Mouse (Mus musculus): ENCODE measurements around the gene Tmem38b. TPM values are rescaled to one million over a fixed set of nuclear protein-coding genes. Genes with fewer than 3 reads are reported as not detected.
"Not testable (repeated sequence)": the region's sequence is repeated elsewhere in the genome, so short reads cannot be mapped to it uniquely, and the experiment has no call there.

Tmem38b gene
- polyA plus RNA-seq, 1 experiment from 2014 or later, result 7.6 TPM

DNA sequence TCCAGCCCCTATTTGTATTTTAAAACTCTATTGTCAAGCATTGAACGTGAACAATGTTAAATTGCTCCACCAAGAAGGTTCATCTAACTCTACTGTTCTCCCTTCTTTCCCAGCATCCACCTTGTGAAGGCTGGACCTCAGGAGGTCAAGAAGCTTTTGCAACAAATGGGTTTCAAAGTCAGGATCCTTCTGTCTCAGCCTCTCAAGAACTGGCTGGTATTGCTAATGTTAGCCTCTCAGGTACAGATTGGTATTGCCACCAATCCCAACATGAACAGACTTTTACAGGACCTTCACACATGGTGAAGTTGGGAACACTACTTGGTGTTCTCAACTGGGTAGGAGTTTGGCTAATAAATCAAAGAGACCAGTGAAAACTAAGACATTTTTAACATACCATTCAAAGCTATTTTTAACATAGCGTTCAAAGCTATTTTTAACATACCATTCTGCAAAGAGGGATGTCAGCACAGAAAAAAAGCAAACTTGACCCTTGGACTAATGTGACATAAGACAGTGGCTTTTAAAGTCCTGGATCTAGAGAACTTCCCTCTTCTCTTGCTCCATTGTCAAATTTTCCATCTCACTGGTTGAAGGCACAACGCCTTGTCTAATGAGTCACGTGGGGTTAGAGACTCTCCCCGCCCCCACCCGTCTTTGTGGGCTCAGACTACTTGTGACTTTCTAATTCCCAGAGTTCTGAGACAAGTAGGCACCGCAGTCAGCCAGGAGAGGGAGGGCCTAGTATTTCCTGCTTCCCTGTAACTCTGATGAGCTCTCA lies 26.8 kb upstream of the Tmem38b start:
- 67% methylated on average over 7 of the region's 7 CpGs for WGBS
- Histone ChIP-seq H3K9me3 (peaks cover 3% of the 10 kb centered on the region; the same call in 1 of the 2 replicates), H3K27me3 (peaks cover 5% of the 10 kb centered on the region; the same call in 1 of the 2 replicates), H3K27ac (no peak overlapping the region), H3K4me3 (replicated peaks) (no peak overlapping the region), H3K4me1 (replicated peaks) (0 out of 2 replicates have a peak, but pooled peaks cover 2% of the 10 kb centered on the region), H3K9ac (replicated peaks) (no peak overlapping the region), H3K36me3 (no peaks in the 10 kb centered on the region), H3K4me2 (no peak overlapping the region)
- no peak for ATAC-seq (ENCODE audit: insufficient number of reproducible peaks, insufficient read depth, low FRiP score, low TSS enrichment, low read depth)

GRCm38 (mm10) chr4:53799753-53800152 lies 26.1 kb upstream of the Tmem38b start:
- Histone ChIP-seq H3K27ac (no peak overlapping the region), H3K9me3 (peaks cover 6% of the 10 kb centered on the region; the same call in 1 of the 2 replicates), H3K4me3 (replicated peaks) (no peak overlapping the region), H3K36me3 (no peaks in the 10 kb centered on the region), H3K9ac (replicated peaks) (no peak overlapping the region), H3K27me3 (peaks cover 5% of the 10 kb centered on the region; the same call in 1 of the 2 replicates), H3K4me2 (no peak overlapping the region), H3K4me1 (replicated peaks) (0 out of 2 replicates have a peak, but pooled peaks cover 2% of the 10 kb centered on the region)
- 58% methylated on average over 1 of the region's 1 CpGs for WGBS
- no peak for ATAC-seq (ENCODE audit: insufficient number of reproducible peaks, insufficient read depth, low FRiP score, low TSS enrichment, low read depth)

DNA sequence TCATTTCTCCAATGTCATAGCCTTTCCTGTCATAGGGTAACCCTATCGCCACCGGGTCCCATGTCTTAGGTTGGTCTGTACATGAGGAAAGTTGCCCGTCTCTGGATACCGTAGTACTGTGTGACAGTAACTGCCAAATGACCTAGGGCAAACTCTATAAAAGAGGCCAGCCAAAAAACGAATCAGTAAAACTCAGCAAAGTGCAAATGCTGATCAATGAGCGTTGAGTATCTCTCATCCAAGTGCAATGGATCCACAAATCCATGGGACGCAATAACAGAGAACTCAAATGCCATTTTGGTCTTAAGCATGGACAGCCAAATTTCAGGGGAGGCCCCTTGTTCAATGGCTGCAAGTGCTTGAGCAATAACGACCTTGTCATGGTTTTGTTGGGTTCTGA lies 22.2 kb upstream of the Tmem38b start:
- not testable (repeated sequence) for H3K9me3 ChIP-seq; ATAC-seq (ENCODE audit: insufficient number of reproducible peaks, insufficient read depth, low FRiP score, low TSS enrichment, low read depth); H3K9ac ChIP-seq (replicated peaks); H3K4me1 ChIP-seq (replicated peaks); H3K36me3 ChIP-seq; H3K27ac ChIP-seq; H3K27me3 ChIP-seq; H3K4me2 ChIP-seq; H3K4me3 ChIP-seq (replicated peaks)
- WGBS, result 94% methylated on average over 8 of the region's 8 CpGs

GRCm38 (mm10) chr4:53806428-53806827 lies 19.4 kb upstream of the Tmem38b start:
- H3K36me3 ChIP-seq; H3K9me3 ChIP-seq; H3K4me1 ChIP-seq (replicated peaks); H3K27ac ChIP-seq; H3K9ac ChIP-seq (replicated peaks); H3K4me3 ChIP-seq (replicated peaks); H3K4me2 ChIP-seq; H3K27me3 ChIP-seq; ATAC-seq (ENCODE audit: insufficient number of reproducible peaks, insufficient read depth, low FRiP score, low TSS enrichment, low read depth): not testable (repeated sequence)
- WGBS, result 77% methylated on average over 6 of the region's 6 CpGs

DNA sequence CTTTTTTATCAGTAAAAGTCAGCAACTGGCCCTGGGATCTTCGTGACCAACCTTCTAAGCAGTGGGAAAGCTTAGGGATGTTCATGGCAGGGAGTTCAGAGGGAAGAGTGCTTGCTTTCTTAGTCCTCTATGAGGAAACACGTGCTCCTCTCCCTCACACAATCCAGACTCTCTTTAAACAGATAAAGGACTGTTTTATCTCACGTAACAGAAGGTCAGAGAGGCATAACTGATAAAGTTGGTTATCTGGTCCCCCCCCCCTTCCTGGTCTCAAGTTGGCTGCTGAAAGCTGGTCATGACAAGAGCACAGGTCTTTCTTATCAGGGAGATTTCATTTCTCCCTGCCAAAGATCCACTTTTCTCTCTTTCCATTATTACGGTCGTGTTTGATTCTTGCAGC lies 7.5 kb upstream of the Tmem38b start:
- no peak overlapping the region for H3K4me2 ChIP-seq
- no peak overlapping the region for H3K4me3 ChIP-seq (replicated peaks)
- no peaks in the 10 kb centered on the region for H3K36me3 ChIP-seq
- H3K9me3 ChIP-seq, result no peaks in the 10 kb centered on the region
- no peaks in the 10 kb centered on the region for H3K4me1 ChIP-seq (replicated peaks)
- no peak overlapping the region for H3K9ac ChIP-seq (replicated peaks)
- no peaks in the 10 kb centered on the region for H3K27me3 ChIP-seq
- 73% methylated on average over 5 of the region's 5 CpGs for WGBS
- no peak for ATAC-seq (ENCODE audit: insufficient number of reproducible peaks, insufficient read depth, low FRiP score, low TSS enrichment, low read depth)
- no peak overlapping the region for H3K27ac ChIP-seq

- Histone ChIP-seq H3K4me1 (replicated peaks) (0 out of 2 replicates have a peak, but pooled peaks cover 5% of the 10 kb centered on the region), H3K27me3 (no peaks in the 10 kb centered on the region), H3K4me3 (replicated peaks) (no peak overlapping the region), H3K36me3 (no peaks in the 10 kb centered on the region), H3K9ac (replicated peaks) (no peak overlapping the region), H3K27ac (no peak overlapping the region), H3K9me3 (no peaks in the 10 kb centered on the region), H3K4me2 (no peak overlapping the region)
- no peak for ATAC-seq (ENCODE audit: insufficient number of reproducible peaks, insufficient read depth, low FRiP score, low TSS enrichment, low read depth)
- 68% methylated on average over 6 of the region's 6 CpGs for WGBS
Observed at GRCm38 (mm10) chr4:53823697-53824096, 2.1 kb upstream of the Tmem38b start.

- H3K4me1 ChIP-seq (replicated peaks), result 0 out of 2 replicates have a peak, but pooled peaks cover 5% of the 10 kb centered on the region
- no peak for ATAC-seq (ENCODE audit: insufficient number of reproducible peaks, insufficient read depth, low FRiP score, low TSS enrichment, low read depth)
- no peaks in the 10 kb centered on the region for H3K27me3 ChIP-seq
- no peak overlapping the region for H3K4me3 ChIP-seq (replicated peaks)
- H3K9ac ChIP-seq (replicated peaks), result no peak overlapping the region
- H3K27ac ChIP-seq, result no peak overlapping the region
- H3K36me3 ChIP-seq, result no peaks in the 10 kb centered on the region
- H3K9me3 ChIP-seq, result no peaks in the 10 kb centered on the region
- H3K4me2 ChIP-seq, result no peak overlapping the region
- WGBS, result 46% methylated on average over 4 of the region's 4 CpGs
Observed at GRCm38 (mm10) chr4:53824831-53825230, 1.0 kb upstream of the Tmem38b start.

- Histone ChIP-seq H3K36me3 (no peaks in the 10 kb centered on the region), H3K9ac (replicated peaks) (peak overlapping the region; percentile 73; the same call in 1 of the 2 replicates), H3K4me3 (replicated peaks) (peak overlapping the region; percentile 83), H3K4me1 (replicated peaks) (0 out of 2 replicates have a peak, but pooled peaks cover 5% of the 10 kb centered on the region), H3K9me3 (no peaks in the 10 kb centered on the region), H3K4me2 (peak overlapping the region; percentile 62), H3K27me3 (no peaks in the 10 kb centered on the region), H3K27ac (no peak overlapping the region)
- WGBS, result 18% methylated on average over 11 of the region's 11 CpGs
- ATAC-seq (ENCODE audit: insufficient number of reproducible peaks, insufficient read depth, low FRiP score, low TSS enrichment, low read depth), result no peak
Observed at GRCm38 (mm10) chr4:53826641-53827248, 900 bp downstream of the Tmem38b start.

DNA sequence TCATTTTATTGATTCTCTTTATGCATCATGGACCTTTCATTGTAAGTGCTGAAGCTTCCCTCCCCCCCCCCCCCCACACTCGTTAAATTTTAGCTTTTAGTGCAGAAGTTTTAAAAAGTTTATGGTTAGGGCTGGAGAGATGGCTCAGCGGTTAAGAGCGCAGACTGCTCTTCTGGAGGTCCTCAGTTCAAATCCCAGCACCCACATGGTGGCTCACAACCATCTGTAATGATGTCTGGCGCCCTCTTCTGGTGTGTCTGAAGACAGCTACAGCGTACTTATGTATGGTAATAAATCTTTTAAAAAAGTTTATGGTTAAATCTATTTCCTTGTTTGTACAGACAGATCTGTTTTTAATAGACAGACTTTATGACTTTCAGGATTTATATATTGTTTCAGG lies 2.0 kb downstream of the Tmem38b start:
- H3K4me3 ChIP-seq (replicated peaks), result no peak overlapping the region
- H3K9ac ChIP-seq (replicated peaks), result no peak overlapping the region
- ATAC-seq (ENCODE audit: insufficient number of reproducible peaks, insufficient read depth, low FRiP score, low TSS enrichment, low read depth), result no peak
- no peaks in the 10 kb centered on the region for H3K27me3 ChIP-seq
- no peak overlapping the region for H3K27ac ChIP-seq
- no peaks in the 10 kb centered on the region for H3K9me3 ChIP-seq
- 73% methylated on average over 5 of the region's 5 CpGs for WGBS
- no peak overlapping the region for H3K4me2 ChIP-seq
- 0 out of 2 replicates have a peak, but pooled peaks cover 5% of the 10 kb centered on the region for H3K4me1 ChIP-seq (replicated peaks)
- no peaks in the 10 kb centered on the region for H3K36me3 ChIP-seq

DNA sequence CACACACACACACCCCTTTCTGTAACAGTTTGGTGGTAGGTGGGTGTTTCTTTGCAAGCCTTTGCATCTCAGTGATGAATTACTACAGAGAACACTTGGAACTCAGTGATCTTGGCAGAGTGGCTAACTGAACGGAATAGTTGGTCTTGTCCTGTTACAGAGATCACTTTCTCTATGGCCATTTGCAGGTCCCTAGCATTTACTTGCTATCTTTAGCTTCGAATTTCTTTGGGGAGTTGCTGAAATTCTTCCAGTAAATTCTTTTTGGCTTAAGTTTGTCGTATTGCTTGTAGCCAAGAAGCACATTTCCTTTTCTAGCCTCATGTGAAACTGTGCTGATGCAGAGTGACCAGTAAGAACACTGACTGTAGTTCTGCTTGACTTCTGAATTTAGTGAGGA lies 3.1 kb downstream of the Tmem38b start:
- WGBS, result 88% methylated on average over 3 of the region's 3 CpGs
- no peaks in the 10 kb centered on the region for H3K36me3 ChIP-seq

DNA sequence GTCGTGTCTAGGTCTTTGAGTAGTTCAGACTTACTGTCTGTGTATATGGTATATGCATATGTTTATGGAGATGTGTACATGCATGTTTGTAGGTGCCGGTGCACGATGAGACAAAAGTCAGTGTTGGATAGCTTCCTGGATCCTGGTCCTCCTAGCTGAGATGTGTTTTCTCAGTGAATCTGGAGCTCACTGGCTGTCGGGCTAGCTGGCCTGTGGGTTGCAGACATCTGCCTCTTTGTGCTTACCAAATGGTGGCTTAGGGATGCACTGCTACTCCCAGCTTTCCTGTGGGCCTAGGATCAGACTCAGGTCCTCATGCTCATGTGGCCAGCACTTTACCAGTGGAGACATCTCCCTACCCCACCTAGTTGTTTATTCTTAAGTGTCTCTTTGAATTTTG lies 4.2 kb downstream of the Tmem38b start:
- H3K27me3 ChIP-seq, result no peaks in the 10 kb centered on the region
- no peaks in the 10 kb centered on the region for H3K36me3 ChIP-seq
- H3K9me3 ChIP-seq, result no peaks in the 10 kb centered on the region
- H3K4me1 ChIP-seq (replicated peaks), result 0 out of 2 replicates have a peak, but pooled peaks cover 5% of the 10 kb centered on the region
- H3K4me2 ChIP-seq, result no peak overlapping the region
- ATAC-seq (ENCODE audit: insufficient number of reproducible peaks, insufficient read depth, low FRiP score, low TSS enrichment, low read depth), result no peak
- H3K27ac ChIP-seq, result no peak overlapping the region
- H3K4me3 ChIP-seq (replicated peaks), result no peak overlapping the region
- WGBS, result 86% methylated on average over 4 of the region's 4 CpGs
- no peak overlapping the region for H3K9ac ChIP-seq (replicated peaks)

More for the DNA sequence above, 3.1 kb downstream of the Tmem38b start:
- Histone ChIP-seq H3K27ac (no peak overlapping the region), H3K4me3 (replicated peaks) (no peak overlapping the region), H3K9ac (replicated peaks) (no peak overlapping the region), H3K4me1 (replicated peaks) (0 out of 2 replicates have a peak, but pooled peaks cover 5% of the 10 kb centered on the region), H3K27me3 (no peaks in the 10 kb centered on the region), H3K4me2 (no peak overlapping the region), H3K9me3 (no peaks in the 10 kb centered on the region)
- ATAC-seq (ENCODE audit: insufficient number of reproducible peaks, insufficient read depth, low FRiP score, low TSS enrichment, low read depth), result no peak

Data from limb, embryonic 12.5 days (tissue).